Mouse (Mus musculus) liver, adult 2 months (tissue): Measurements from ENCODE around the gene Insr.

Source experiments
- CTCF ChIP-seq: fragments of 200-500 bp; IDR thresholded peaks from 2 replicates; pipeline ENCODE4 v1.5.1; 2011; ENCODE audit warnings: low read depth, low read length, control low read depth
- POLR2A ChIP-seq: fragments of 200-500 bp; IDR thresholded peaks from 2 replicates; pipeline ENCODE4 v1.6.1; 2011; ENCODE audit warnings: low read length, control low read depth; ENCODE audit not compliant: insufficient read depth; ENCODE audit errors: extremely low read depth

DNA sequence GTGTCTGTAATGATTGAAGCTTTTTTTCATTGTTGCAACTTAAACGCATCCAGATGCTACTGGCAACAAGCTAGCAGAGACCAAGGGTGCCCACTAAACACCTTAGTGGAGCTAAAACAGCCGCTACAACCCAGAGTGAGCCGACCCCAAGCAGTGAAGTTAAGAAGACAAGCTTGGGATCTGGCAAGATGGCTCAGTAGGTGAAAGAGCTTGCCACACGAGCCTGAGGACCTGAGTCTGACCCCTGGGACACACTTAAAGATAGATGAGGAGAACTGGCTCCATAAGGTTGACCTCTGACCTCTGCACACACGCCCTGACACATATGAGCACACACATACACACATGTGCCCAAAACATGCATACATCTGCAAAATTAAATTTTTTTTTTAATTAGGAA lies 4.2 kb downstream of the Insr start:
- TF ChIP-seq CTCF: no peak
- TF ChIP-seq POLR2A: no peak
